Mouse (Mus musculus): ENCODE data around the gene Gm20696.

- no peak for TF ChIP-seq CTCF (IDR thresholded peaks at IDR 0.05; ENCODE audit: low read depth, low read length)
- TF ChIP-seq GATA2 (IDR thresholded peaks at IDR 0.05; ENCODE audit: borderline replicate concordance, low read depth, low read length), result no peak
Measured at GRCm38 (mm10) chr6:99617867-99618266, 48.7 kb downstream of the Gm20696 start.

Measured in G1E (cell line).